Mouse (Mus musculus) cortical plate, adult 2 months (tissue): ENCODE results near the gene Gm1043.

Experiments used
- CTCF ChIP-seq: fragments of 200-500 bp; IDR thresholded peaks from 2 replicates; pipeline ENCODE4 v1.5.1; 2011; ENCODE audit warnings: mild to moderate bottlenecking, control low read depth, low read length; ENCODE audit not compliant: insufficient read depth; ENCODE audit errors: extremely low read depth
- POLR2A ChIP-seq: fragments of 200-500 bp; IDR thresholded peaks from 2 replicates; pipeline ENCODE4 v1.6.1; 2011; ENCODE audit warnings: mild to moderate bottlenecking, low read length, control low read depth; ENCODE audit not compliant: insufficient read depth; ENCODE audit errors: extremely low read depth

- TF ChIP-seq CTCF (no peak), POLR2A (no peak)
Observed at GRCm38 (mm10) chr5:37091171-37091628, 6.0 kb downstream of the Gm1043 start.
